Mouse (Mus musculus) liver, embryonic 16.5 days (tissue): ENCODE data around the gene Trabd2b. TPM values are rescaled to one million over a fixed set of nuclear protein-coding genes. Genes with fewer than 3 reads are reported as not detected.

ENCODE experiments used
- ATAC-seq: fragments of 200-750 bp; cut with Nextera tagmentation; 2 replicates; pipeline ENCODE4 v1.8.0; 2017; ENCODE audit warnings: low read depth, mild to moderate bottlenecking, moderate number of reproducible peaks, moderate library complexity
- H3K27ac ChIP-seq: fragments of 300-500 bp; sonication (generic); 2 replicates; pipeline ENCODE4 v1.5.1; 2014; ENCODE audit warnings: mild to moderate bottlenecking, low read length
- H3K27me3 ChIP-seq: fragments of 300-500 bp; sonication (generic); 2 replicates; pipeline ENCODE4 v1.6.1; 2014; ENCODE audit warnings: low read depth, low read length, mixed read lengths; ENCODE audit not compliant: control insufficient read depth, insufficient read depth
- H3K36me3 ChIP-seq: fragments of 300-500 bp; sonication (generic); 2 replicates; pipeline ENCODE4 v1.6.1; 2014; ENCODE audit warnings: mild to moderate bottlenecking; ENCODE audit not compliant: control insufficient read depth, insufficient read depth
- H3K4me1 ChIP-seq: fragments of 300-500 bp; sonication (generic); 2 replicates; pipeline ENCODE4 v1.6.1; 2014; ENCODE audit warnings: low read depth, low read length, mixed read lengths; ENCODE audit not compliant: control insufficient read depth
- H3K4me2 ChIP-seq: fragments of 300-500 bp; sonication (generic); 2 replicates; pipeline ENCODE4 v1.6.1; 2014; ENCODE audit warnings: low read depth, low read length, mixed read lengths
- H3K4me3 ChIP-seq: fragments of 300-500 bp; sonication (generic); 2 replicates; pipeline ENCODE4 v1.5.1; 2014; ENCODE audit warnings: low read depth, mild to moderate bottlenecking, low read length
- H3K9ac ChIP-seq: fragments of 300-500 bp; sonication (generic); 2 replicates; pipeline ENCODE4 v1.6.1; 2014; ENCODE audit warnings: low read depth, low read length
- H3K9me3 ChIP-seq: fragments of 300-500 bp; sonication (generic); replicated peaks from 2 replicates; pipeline ENCODE4 v1.6.1; 2016; ENCODE audit warnings: low read length; ENCODE audit not compliant: control insufficient read depth
- WGBS: fragments of 180-500 bp; shearing (Covaris S2); extraction: QIAGEN DNeasy Blood & Tissue Kit; methylation state at CpG from one replicate; pipeline ENCODE4 v1.1.7; 2014; ENCODE audit not compliant: insufficient replicate concordance; 5-methylcytosine and 5-hydroxymethylcytosine counted together
- polyA plus RNA-seq: library from polyadenylated mRNA; unstranded; fragments of >200 nt; fragmentation: Nextera tagmentation; extraction: Ambion mirVana; gene quantifications from 2 replicates; pipeline ENCODE4 v1.2.1, GENCODE M21; 2015

Gene Trabd2b
- polyA plus RNA-seq, 1 experiment from 2014 or later: 0.12 TPM

DNA sequence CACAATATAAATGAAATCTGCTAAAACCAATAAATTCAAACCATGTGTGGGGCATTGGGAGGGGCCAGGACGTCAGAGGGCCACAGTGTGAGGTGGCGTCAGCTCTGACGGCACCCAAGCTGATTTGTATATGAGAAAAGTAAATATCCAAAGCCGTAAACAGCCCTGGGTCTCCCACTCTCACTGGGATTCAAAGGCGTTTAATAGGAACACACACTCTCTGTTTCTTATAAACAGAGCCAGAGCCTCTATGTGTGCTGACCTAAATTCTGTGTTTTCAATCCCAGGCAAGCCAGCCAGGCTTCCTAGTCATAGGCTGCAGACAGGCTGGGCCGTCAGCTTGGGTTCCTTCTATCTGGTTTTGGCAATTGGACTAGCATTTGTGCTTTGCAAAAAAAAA, 16.6 kb downstream of the Trabd2b start:
- no peak overlapping the region for H3K9ac ChIP-seq
- ATAC-seq: no peak
- H3K36me3 ChIP-seq: no peaks in the 10 kb centered on the region
- 38% methylated on average over 6 of the region's 6 CpGs for WGBS
- no peak overlapping the region for H3K27ac ChIP-seq
- no peaks in the 10 kb centered on the region for H3K27me3 ChIP-seq
- H3K4me1 ChIP-seq: no peaks in the 10 kb centered on the region
- no peak overlapping the region for H3K4me2 ChIP-seq
- no peaks in the 10 kb centered on the region for H3K9me3 ChIP-seq
- no peak overlapping the region for H3K4me3 ChIP-seq

DNA sequence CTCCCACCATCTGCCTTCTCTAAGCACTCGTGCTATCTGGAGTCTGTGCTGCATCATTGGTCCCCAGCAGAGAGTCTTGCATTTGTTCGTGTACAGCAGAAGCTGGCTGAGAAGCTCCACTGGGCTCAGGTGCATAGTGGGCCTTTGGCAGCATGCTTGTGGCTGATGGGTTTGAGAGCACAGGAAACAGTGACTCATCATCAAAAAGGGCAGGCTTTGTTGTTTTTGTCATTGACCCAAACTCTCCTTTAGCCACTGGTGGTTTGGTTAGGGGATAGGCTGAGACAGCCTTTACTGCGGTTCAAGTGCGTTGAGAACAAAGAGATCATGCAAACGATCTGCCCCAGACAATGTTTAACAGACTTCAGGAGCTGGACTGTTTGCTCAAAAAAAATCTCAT, 19.3 kb downstream of the Trabd2b start:
- Histone ChIP-seq H3K4me1 (no peaks in the 10 kb centered on the region), H3K9ac (no peak overlapping the region), H3K27me3 (no peaks in the 10 kb centered on the region), H3K36me3 (no peaks in the 10 kb centered on the region), H3K27ac (no peak overlapping the region), H3K9me3 (no peaks in the 10 kb centered on the region), H3K4me3 (no peak overlapping the region), H3K4me2 (no peak overlapping the region)
- no peak for ATAC-seq
- WGBS: 38% methylated on average over 5 of the region's 5 CpGs

DNA sequence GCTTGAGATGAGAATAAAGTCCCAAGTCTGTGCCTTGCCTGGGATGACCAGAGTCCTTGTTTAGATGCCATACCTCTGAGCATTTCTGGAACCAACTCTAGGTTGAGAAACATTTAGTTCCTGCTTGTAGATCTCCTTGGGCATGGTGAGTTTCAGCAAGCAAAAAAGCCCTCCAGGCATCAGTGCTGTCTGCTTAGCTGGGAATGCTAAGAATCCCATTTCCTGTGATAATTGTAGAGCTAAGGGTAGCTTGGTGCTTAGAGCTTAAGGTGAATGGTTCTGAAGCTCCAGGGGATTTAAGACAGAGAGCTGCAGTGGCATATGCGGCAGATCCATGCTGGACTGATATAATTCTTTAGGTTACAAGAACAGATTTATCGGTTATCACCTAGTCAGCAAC, 26.2 kb downstream of the Trabd2b start:
- no peaks in the 10 kb centered on the region for H3K36me3 ChIP-seq

DNA sequence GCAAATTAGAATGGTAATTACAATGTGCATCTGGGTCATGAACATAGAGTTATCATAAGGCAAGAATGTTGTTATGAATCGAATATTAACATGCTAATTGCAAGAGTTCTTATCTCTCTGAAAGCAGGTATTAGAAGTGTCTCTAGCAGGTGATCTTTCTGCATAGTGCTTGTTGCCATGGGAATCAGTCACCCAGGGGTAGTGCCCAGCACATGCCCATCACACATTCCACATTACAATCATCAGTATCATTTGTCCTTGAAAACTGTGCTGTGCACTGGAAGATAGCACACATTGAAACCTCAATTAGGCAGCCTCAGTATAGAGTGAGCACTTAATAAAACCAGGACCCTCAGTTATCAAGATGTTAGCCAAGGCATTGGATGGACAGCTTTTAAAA, 26.9 kb downstream of the Trabd2b start:
- ATAC-seq: no peak
- Histone ChIP-seq H3K27ac (no peak overlapping the region), H3K36me3 (no peaks in the 10 kb centered on the region), H3K27me3 (no peaks in the 10 kb centered on the region), H3K9ac (no peak overlapping the region), H3K9me3 (no peaks in the 10 kb centered on the region), H3K4me1 (no peaks in the 10 kb centered on the region), H3K4me2 (no peak overlapping the region), H3K4me3 (no peak overlapping the region)
- WGBS: 43% methylated on average over 1 of the region's 1 CpGs

More for the DNA sequence above, 26.2 kb downstream of the Trabd2b start:
- Histone ChIP-seq H3K27ac (no peak overlapping the region), H3K9me3 (no peaks in the 10 kb centered on the region), H3K4me2 (no peak overlapping the region), H3K4me1 (no peaks in the 10 kb centered on the region), H3K27me3 (no peaks in the 10 kb centered on the region), H3K9ac (no peak overlapping the region), H3K4me3 (no peak overlapping the region)
- WGBS: 54% methylated on average over 2 of the region's 2 CpGs
- ATAC-seq: no peak

DNA sequence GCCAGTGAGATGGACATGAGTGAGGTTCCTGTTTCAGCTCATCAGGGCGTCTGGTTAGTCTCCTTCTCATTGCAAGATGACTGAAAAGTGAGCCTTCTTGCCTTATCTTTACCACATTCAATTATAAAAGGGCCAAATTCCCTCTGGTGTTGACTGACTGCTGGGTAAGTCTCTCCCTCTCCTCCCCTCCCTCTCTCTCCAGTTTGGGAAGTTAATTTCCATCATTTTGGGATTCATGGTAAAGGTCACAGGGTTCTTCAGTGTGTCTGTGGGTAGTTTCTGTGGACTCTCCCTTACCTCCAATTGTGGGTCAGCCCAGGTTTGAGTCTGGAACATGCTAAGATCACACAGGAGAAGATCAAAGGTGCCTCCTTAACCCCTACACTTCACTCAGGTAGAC, 28.2 kb downstream of the Trabd2b start:
- Histone ChIP-seq H3K36me3 (no peaks in the 10 kb centered on the region), H3K4me2 (no peak overlapping the region), H3K9ac (no peak overlapping the region), H3K27ac (no peak overlapping the region), H3K4me3 (no peak overlapping the region), H3K9me3 (no peaks in the 10 kb centered on the region), H3K27me3 (no peaks in the 10 kb centered on the region), H3K4me1 (no peaks in the 10 kb centered on the region)
- 29% methylated on average over 1 of the region's 1 CpGs for WGBS
- no peak for ATAC-seq

DNA sequence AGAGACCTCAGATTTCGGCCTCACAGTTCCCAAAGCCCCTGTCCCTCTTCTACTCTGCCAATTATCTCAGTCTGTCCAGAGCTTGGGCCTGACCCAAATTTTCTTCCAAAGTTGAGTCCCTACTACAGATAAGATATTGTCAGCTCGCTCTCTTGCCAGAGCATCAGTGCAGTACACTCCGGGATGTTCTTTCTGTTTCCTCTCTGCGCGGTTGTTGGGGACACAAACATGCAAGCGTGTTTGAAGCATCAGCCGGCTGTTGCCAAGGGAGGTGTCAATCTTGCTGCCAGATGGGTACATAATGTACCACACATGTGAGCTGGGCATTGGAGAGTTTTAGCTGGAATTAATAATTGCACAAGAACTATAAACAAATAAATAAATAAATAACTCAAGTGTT, 28.9 kb downstream of the Trabd2b start:
- no peak overlapping the region for H3K9ac ChIP-seq
- ATAC-seq: no peak
- 70% methylated on average over 7 of the region's 7 CpGs for WGBS
- H3K27ac ChIP-seq: no peak overlapping the region
- H3K36me3 ChIP-seq: no peaks in the 10 kb centered on the region
- no peaks in the 10 kb centered on the region for H3K9me3 ChIP-seq
- no peaks in the 10 kb centered on the region for H3K4me1 ChIP-seq
- H3K4me2 ChIP-seq: no peak overlapping the region
- H3K4me3 ChIP-seq: no peak overlapping the region
- no peaks in the 10 kb centered on the region for H3K27me3 ChIP-seq

DNA sequence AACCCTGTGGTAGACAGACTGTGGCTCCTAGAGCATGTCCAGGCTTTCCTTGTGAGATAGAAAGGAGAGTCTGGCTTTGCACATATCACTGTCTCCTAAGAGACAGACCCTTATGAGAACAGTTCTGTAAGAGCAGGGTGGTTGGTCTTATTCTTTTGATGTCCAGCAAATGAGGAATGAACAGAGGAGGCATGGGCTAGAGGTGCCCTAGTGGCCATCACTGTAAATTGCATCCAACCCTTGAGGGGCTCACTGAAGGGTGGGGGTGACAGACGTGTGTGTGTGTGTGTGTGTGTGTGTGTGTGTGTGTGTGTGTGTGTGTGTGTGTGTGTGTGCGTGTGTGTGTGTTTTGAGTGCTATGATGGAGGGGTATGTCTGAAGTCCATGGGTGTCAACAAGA, 32.2 kb downstream of the Trabd2b start:
- H3K36me3 ChIP-seq: no peaks in the 10 kb centered on the region
- no peak overlapping the region for H3K9ac ChIP-seq
- no peaks in the 10 kb centered on the region for H3K27me3 ChIP-seq
- no peak overlapping the region for H3K4me2 ChIP-seq
- ATAC-seq: no peak
- H3K4me3 ChIP-seq: no peak overlapping the region
- no peak overlapping the region for H3K27ac ChIP-seq
- H3K4me1 ChIP-seq: no peaks in the 10 kb centered on the region
- 40% methylated on average over 2 of the region's 2 CpGs for WGBS
- no peaks in the 10 kb centered on the region for H3K9me3 ChIP-seq

DNA sequence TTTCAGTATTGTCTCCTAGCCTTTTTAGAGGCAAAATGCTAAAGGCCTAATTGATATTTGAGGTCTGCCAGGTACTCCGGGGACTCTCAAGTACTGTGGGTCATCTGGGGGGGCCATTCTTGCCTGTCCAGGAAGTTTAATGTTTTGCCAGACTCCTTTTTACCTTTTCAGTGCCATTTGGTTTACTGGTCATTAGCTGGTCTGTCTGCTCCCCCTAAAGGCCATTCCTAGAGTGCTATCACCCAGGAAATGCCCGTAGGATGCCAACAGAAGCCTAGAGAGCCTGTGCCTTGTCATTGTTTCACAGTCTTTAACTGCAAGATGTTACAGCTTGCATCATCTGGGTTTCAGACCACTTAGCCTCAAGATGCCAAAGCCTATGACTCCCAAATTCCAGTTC, 35.7 kb downstream of the Trabd2b start:
- Histone ChIP-seq H3K27me3 (no peaks in the 10 kb centered on the region), H3K4me3 (no peak overlapping the region), H3K27ac (no peak overlapping the region), H3K36me3 (no peaks in the 10 kb centered on the region), H3K4me2 (no peak overlapping the region), H3K4me1 (no peaks in the 10 kb centered on the region), H3K9me3 (no peaks in the 10 kb centered on the region), H3K9ac (no peak overlapping the region)
- WGBS: 53% methylated on average over 2 of the region's 2 CpGs
- no peak for ATAC-seq

DNA sequence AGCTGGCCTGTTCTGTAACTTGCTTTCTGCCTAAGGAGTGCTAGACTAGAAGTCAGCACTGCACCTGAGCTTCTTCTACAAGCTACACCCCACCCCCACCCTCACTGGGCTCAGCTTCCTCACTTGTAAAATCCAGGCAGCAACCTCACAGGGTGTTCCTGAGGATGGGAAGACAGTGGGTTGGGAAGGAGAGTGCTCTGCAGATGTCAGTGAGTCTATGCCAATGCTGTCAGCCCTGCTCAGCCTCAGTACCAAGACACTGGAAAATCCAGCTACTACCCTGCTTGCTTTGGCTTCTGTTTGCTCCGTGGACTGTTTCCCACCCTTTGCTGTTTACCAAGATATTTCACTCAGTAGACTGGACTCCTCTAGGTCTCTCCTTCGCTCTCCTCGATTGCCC, 36.1 kb downstream of the Trabd2b start:
- H3K9ac ChIP-seq: no peak overlapping the region
- H3K36me3 ChIP-seq: no peaks in the 10 kb centered on the region
- no peak overlapping the region for H3K4me3 ChIP-seq
- H3K27me3 ChIP-seq: no peaks in the 10 kb centered on the region
- no peaks in the 10 kb centered on the region for H3K9me3 ChIP-seq
- H3K27ac ChIP-seq: no peak overlapping the region
- no peak overlapping the region for H3K4me2 ChIP-seq
- WGBS: 55% methylated on average over 3 of the region's 3 CpGs
- no peaks in the 10 kb centered on the region for H3K4me1 ChIP-seq
- no peak for ATAC-seq
